Mouse (Mus musculus): ENCODE data around the gene Ccndbp1. TPM values are rescaled to one million over a fixed set of nuclear protein-coding genes. Genes with fewer than 3 reads are reported as not detected.

Ccndbp1 gene
- polyA plus RNA-seq, 1 experiment from 2014 or later: 34.2 TPM

- Histone ChIP-seq H3K36me3 (replicated peaks) (no peaks in the 10 kb centered on the region), H3K9me3 (no peaks in the 10 kb centered on the region), H3K4me1 (no peaks in the 10 kb centered on the region), H3K27ac (replicated peaks) (no peak overlapping the region), H3K27me3 (replicated peaks; ENCODE audit: low read depth, poor library complexity, severe bottlenecking) (no peaks in the 10 kb centered on the region), H3K4me3 (no peak overlapping the region)
- DNase-seq (ENCODE audit: low spot score): no peak
- 91% methylated on average over 5 of the region's 5 CpGs for WGBS
These were observed 44.0 kb downstream of the Ccndbp1 start for GRCm38 (mm10) chr2:121052176-121052575.

DNA sequence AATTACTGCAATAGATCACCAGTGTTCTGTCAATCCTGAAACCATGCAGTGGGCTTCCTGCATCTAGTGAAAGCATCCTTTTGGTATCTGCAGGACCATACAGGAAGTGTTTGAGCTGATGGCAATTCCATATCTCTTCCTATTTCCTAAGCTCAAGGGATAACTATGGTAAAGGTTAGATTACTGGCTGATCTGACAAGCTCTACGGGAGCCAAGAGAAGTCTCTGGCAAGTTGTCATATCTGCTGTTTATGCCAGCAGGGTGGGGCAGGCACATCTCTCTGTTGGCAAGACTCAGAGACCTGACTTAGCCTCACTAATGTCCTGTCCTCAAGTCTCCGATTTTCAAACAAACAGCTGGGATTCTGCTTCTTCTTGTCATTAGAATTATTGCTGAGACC, 45.9 kb downstream of the Ccndbp1 start:
- DNase-seq (ENCODE audit: low spot score): no peak
- Histone ChIP-seq H3K9me3 (no peaks in the 10 kb centered on the region), H3K4me1 (no peaks in the 10 kb centered on the region), H3K27me3 (replicated peaks; ENCODE audit: low read depth, poor library complexity, severe bottlenecking) (no peaks in the 10 kb centered on the region), H3K4me3 (no peak overlapping the region), H3K36me3 (replicated peaks) (no peaks in the 10 kb centered on the region), H3K27ac (replicated peaks) (no peak overlapping the region)
- 81% methylated on average over 2 of the region's 2 CpGs for WGBS

DNA sequence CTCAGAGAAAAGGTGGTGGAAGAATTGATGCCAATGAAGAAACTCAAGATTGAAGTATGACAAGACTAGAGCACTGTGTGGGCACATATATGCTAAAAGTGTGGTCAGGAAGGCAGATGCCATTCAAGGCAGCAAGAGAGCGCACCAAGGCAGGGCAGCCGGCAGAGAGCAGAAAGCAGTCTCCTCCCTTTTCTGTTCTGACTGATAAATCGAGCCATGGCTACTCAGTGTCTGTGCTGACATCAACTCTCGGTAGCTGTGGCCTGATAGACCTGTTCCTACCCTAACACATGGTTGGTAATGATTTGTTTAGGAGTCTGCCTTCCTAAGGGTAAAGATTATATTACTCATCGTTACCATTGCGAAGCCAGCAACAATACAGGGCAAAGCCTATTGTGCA, 47.7 kb downstream of the Ccndbp1 start:
- H3K27me3 ChIP-seq (replicated peaks; ENCODE audit: low read depth, poor library complexity, severe bottlenecking): no peaks in the 10 kb centered on the region
- no peaks in the 10 kb centered on the region for H3K9me3 ChIP-seq
- 87% methylated on average over 6 of the region's 6 CpGs for WGBS
- H3K4me1 ChIP-seq: no peaks in the 10 kb centered on the region
- no peak for DNase-seq (ENCODE audit: low spot score)
- no peak overlapping the region for H3K27ac ChIP-seq (replicated peaks)
- H3K36me3 ChIP-seq (replicated peaks): no peaks in the 10 kb centered on the region
- H3K4me3 ChIP-seq: no peak overlapping the region

GRCm38 (mm10) chr2:121057997-121058396, 49.8 kb downstream of the Ccndbp1 start:
- DNase-seq (ENCODE audit: low spot score): no peak
- H3K27me3 ChIP-seq (replicated peaks; ENCODE audit: low read depth, poor library complexity, severe bottlenecking): no peaks in the 10 kb centered on the region
- no peaks in the 10 kb centered on the region for H3K9me3 ChIP-seq
- no peak overlapping the region for H3K27ac ChIP-seq (replicated peaks)
- no peaks in the 10 kb centered on the region for H3K4me1 ChIP-seq
- H3K36me3 ChIP-seq (replicated peaks): no peaks in the 10 kb centered on the region
- H3K4me3 ChIP-seq: no peak overlapping the region
- WGBS: 77% methylated on average over 6 of the region's 6 CpGs

GRCm38 (mm10) chr2:121061315-121061714, 53.1 kb downstream of the Ccndbp1 start:
- Histone ChIP-seq H3K27me3 (replicated peaks; ENCODE audit: low read depth, poor library complexity, severe bottlenecking) (no peaks in the 10 kb centered on the region), H3K4me1 (no peaks in the 10 kb centered on the region), H3K9me3 (no peaks in the 10 kb centered on the region), H3K36me3 (replicated peaks) (no peaks in the 10 kb centered on the region), H3K27ac (replicated peaks) (no peak overlapping the region), H3K4me3 (no peak overlapping the region)
- no peak for DNase-seq (ENCODE audit: low spot score)
- 86% methylated on average over 2 of the region's 2 CpGs for WGBS

Small RNA genes within 50 kb of the gene (microRNA-seq; reads per million reads assigned to microRNA genes)
- not detected for gene Gm44325

Other genes starting within 250 kb of the Ccndbp1 start
- 5.6 and 5.7 TPM in 2 replicates for gene Cdan1, start 158.3 kb upstream of the Ccndbp1 start, polyA plus RNA-seq (2016; fragmentation: Nextera tagmentation; extraction: Ambion mirVana)
- gene Ttbk2, start 157.8 kb upstream of the Ccndbp1 start, polyA plus RNA-seq (2016; fragmentation: Nextera tagmentation; extraction: Ambion mirVana): 4.7 and 4.9 TPM in 2 replicates
- 24.5 and 27.3 TPM in 2 replicates for gene Ubr1, start 37.7 kb upstream of the Ccndbp1 start, polyA plus RNA-seq (2016; fragmentation: Nextera tagmentation; extraction: Ambion mirVana)
- 3.2 TPM in 2 replicates for gene Tmem62, start 31.4 kb upstream of the Ccndbp1 start, polyA plus RNA-seq (2016; fragmentation: Nextera tagmentation; extraction: Ambion mirVana)
- gene Epb42, start 28.7 kb downstream of the Ccndbp1 start, polyA plus RNA-seq (2016; fragmentation: Nextera tagmentation; extraction: Ambion mirVana): 5.1 and 5.3 TPM in 2 replicates
- not detected in 2 replicates for gene Tgm5, start 77.4 kb downstream of the Ccndbp1 start, polyA plus RNA-seq (2016; fragmentation: Nextera tagmentation; extraction: Ambion mirVana)
- not detected in 2 replicates for gene Tgm7, start 101.4 kb downstream of the Ccndbp1 start, polyA plus RNA-seq (2016; fragmentation: Nextera tagmentation; extraction: Ambion mirVana)
- gene Adal, start 132.0 kb downstream of the Ccndbp1 start, polyA plus RNA-seq (2016; fragmentation: Nextera tagmentation; extraction: Ambion mirVana): 19.7 and 22.4 TPM in 2 replicates
- 21.5 and 22.5 TPM in 2 replicates for gene Lcmt2, start 132.2 kb downstream of the Ccndbp1 start, polyA plus RNA-seq (2016; fragmentation: Nextera tagmentation; extraction: Ambion mirVana)
- 82.1 and 87.5 TPM in 2 replicates for gene Tubgcp4, start 162.3 kb downstream of the Ccndbp1 start, polyA plus RNA-seq (2016; fragmentation: Nextera tagmentation; extraction: Ambion mirVana)
- gene Zscan29, start 162.7 kb downstream of the Ccndbp1 start, polyA plus RNA-seq (2016; fragmentation: Nextera tagmentation; extraction: Ambion mirVana): 12.0 and 14.7 TPM in 2 replicates